Mouse (Mus musculus): ENCODE measurements around the gene Pcgf1. TPM values are rescaled to one million over a fixed set of nuclear protein-coding genes. Genes with fewer than 3 reads are reported as not detected.

Pcgf1 gene
- polyA plus RNA-seq, 1 experiment from 2014 or later: 41.1 TPM

DNA sequence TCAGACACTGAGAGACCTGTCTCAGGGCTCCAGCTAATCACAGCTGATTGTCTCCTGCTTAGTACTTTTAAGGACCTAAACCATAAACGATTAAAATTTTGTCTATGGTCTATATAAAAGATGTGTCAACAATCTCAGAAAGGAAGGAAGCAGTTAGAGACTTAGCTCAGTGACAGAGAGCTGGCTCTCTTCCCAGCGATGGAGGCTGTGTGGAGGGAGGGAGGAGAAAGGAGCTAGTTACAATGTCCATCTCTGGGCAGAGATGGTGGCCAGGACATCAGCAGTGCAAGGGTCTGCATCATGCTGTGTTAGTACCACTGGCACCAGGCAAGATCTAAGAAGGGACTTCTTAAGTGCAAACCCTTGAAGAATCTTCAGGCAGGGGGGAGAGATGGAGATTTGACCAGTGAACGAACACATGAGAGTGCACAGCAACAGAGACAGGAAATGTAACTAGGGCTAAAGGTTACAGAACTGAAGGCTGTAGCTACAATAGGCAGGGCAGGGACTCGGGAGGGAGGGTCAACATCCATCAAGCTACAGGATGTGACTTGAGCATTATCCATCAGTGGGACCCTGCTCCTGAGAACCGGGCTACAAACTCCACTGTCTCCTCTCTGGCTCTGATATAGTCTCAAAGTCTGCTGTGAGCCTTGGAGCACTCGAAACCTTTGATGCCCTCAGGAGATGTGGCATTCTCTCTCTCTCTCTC is 14.9 kb downstream of the Pcgf1 start:
- no peak overlapping the region for H3K27ac ChIP-seq
- H3K9me3 ChIP-seq: 0 out of 2 replicates have a peak, but pooled peaks cover 5% of the 10 kb centered on the region
- DNase-seq (ENCODE audit: low spot score): no peak
- peaks cover 11% of the 10 kb centered on the region for H3K4me1 ChIP-seq (replicated peaks)
- H3K27me3 ChIP-seq (ENCODE audit: insufficient read depth, poor library complexity, severe bottlenecking): peaks cover 57% of the 10 kb centered on the region
- WGBS: 43% methylated on average over 6 of the region's 6 CpGs
- H3K36me3 ChIP-seq: no peaks in the 10 kb centered on the region
- H3K4me3 ChIP-seq: no peak overlapping the region

DNA sequence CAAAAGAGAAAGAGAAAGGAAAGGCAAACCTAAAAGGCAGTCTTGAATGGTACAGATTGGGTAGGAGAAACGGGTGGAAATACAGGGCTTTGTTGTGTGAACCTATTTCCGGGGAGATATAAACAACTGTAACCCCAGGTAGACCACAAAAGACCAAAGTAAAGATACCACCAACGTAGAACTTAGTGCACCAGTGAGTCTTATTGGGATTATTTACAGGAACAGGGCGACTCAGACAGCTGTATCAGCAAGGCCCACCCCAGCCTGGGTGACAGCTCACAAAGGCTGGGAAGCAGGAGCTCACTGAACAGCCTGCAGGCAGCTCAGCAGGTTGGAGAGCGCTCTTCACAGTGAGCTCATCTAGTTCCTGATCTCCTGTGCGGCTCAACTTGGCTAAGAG is 18.3 kb downstream of the Pcgf1 start:
- Histone ChIP-seq H3K4me3 (no peak overlapping the region), H3K36me3 (no peaks in the 10 kb centered on the region), H3K27me3 (ENCODE audit: insufficient read depth, poor library complexity, severe bottlenecking) (peaks cover 35% of the 10 kb centered on the region), H3K4me1 (replicated peaks) (no peaks in the 10 kb centered on the region; the same call in 1 of the 2 replicates), H3K27ac (no peak overlapping the region), H3K9me3 (0 out of 2 replicates have a peak, but pooled peaks cover 5% of the 10 kb centered on the region)
- WGBS: 43% methylated on average over 6 of the region's 6 CpGs
- DNase-seq (ENCODE audit: low spot score): no peak

DNA sequence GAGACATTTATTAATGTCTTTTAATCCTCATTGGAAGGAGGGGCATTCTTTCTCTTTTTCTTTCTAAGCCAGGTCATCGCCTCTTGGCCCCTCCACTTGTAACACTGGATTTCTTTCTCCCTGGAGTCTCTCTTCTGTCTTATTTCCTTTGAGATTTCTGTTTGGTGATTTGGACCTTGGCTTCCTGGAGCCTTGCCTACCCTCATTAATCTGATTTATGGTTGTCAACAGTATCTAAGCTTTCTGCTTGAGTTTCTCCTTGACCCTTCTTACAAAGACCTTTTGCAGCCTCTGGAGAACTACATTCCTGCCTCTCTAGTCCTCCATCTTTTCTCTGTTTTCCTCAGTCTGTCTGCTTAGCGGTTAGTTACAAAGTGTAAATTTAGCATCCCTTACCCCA is 20.7 kb downstream of the Pcgf1 start:
- Histone ChIP-seq H3K4me3 (no peak overlapping the region), H3K27ac (no peak overlapping the region), H3K36me3 (no peaks in the 10 kb centered on the region), H3K4me1 (replicated peaks) (peaks cover 20% of the 10 kb centered on the region), H3K27me3 (ENCODE audit: insufficient read depth, poor library complexity, severe bottlenecking) (peaks cover 33% of the 10 kb centered on the region), H3K9me3 (0 out of 2 replicates have a peak, but pooled peaks cover 5% of the 10 kb centered on the region)
- DNase-seq (ENCODE audit: low spot score): no peak
- 73% methylated on average over 2 of the region's 2 CpGs for WGBS

DNA sequence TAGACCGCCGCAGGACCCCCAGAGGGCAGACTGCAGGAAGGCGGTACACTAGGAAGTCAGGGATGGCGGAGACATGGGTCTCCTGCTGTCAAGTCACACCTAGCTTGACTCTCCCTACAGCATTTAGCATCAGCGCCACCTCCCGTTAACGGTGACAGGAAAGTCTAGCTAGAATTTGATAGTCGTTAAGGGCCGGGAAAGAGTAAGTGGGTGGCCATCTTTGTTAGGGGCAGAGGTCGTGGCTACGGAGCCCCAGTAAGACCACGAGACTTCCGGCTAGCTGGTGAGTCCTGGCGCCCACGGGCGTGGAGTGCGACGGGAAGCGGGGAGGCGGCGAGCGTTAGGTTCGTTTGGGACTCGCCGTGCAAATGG is 23.6 kb downstream of the Pcgf1 start, which contains the start of the genes Ccdc142 and Gm42688:
Gene Ccdc142, plus strand, starts transcription at position 286 of the 372 bp plus-strand sequence.
Gene Gm42688, plus strand, starts transcription at position 302 of the 372 bp plus-strand sequence.
- Histone ChIP-seq H3K9me3 (no peaks in the 10 kb centered on the region), H3K27ac (peak within 1 kb of the TSS; percentile 86), H3K4me1 (replicated peaks) (peaks cover 22% of the 10 kb centered on the region), H3K4me3 (peak within 1 kb of the TSS; percentile 76), H3K27me3 (ENCODE audit: insufficient read depth, poor library complexity, severe bottlenecking) (peaks cover 27% of the 10 kb centered on the region), H3K36me3 (no peaks in the 10 kb centered on the region)
- under 1% methylated on average over 25 of the region's 25 CpGs for WGBS
- DNase-seq (ENCODE audit: low spot score): peak; percentile 84

DNA sequence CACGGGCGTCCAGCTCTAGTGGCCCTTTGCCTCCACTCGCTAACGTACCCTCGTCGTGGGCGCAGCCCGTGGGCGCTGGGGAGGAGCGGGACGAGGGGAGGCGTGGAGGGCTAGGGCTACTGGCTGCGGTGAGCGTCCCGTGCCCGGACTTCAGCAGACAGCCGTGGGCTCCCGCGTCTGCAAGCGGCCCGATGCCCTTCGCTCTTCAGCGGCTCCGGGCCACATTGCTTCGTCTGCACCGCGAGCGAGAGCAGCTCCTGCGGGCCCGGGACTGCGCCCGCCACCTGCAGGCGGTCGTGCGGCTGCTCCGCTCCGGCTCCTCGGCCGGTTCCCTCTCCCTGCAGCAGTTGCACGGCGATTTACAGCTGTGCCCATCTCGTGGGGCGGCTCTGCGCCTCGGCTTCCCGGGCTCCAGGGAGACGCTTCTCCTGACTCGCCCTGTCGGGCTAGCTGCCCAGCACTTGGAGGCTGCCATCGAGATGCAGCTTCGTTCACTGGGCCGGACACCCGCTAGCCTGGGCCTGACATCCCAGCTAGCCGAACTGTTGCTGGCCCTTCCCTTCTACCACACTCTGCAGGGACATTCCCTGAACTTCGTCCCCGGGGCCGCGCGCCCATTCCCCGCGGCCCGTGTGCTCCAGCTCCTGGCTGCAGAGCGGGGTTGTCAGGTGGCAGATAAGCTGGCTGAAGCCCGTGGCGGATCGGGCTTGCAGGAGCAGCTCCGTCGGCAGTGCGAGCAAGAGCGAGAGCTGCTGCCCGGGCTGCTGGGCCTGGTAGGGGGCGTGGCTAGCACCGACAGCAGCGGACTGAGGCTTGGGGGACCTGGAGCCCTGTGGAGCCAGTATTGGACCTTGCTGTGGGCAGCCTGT is 24.3 kb downstream of the Pcgf1 start:
- Histone ChIP-seq H3K27me3 (ENCODE audit: insufficient read depth, poor library complexity, severe bottlenecking) (peaks cover 25% of the 10 kb centered on the region), H3K27ac (peak overlapping the region; percentile 86), H3K9me3 (no peaks in the 10 kb centered on the region), H3K4me1 (replicated peaks) (peaks cover 22% of the 10 kb centered on the region), H3K36me3 (no peaks in the 10 kb centered on the region), H3K4me3 (peak overlapping the region; percentile 76)
- WGBS: under 1% methylated on average over 74 of the region's 74 CpGs
- DNase-seq (ENCODE audit: low spot score): peak; percentile 74

DNA sequence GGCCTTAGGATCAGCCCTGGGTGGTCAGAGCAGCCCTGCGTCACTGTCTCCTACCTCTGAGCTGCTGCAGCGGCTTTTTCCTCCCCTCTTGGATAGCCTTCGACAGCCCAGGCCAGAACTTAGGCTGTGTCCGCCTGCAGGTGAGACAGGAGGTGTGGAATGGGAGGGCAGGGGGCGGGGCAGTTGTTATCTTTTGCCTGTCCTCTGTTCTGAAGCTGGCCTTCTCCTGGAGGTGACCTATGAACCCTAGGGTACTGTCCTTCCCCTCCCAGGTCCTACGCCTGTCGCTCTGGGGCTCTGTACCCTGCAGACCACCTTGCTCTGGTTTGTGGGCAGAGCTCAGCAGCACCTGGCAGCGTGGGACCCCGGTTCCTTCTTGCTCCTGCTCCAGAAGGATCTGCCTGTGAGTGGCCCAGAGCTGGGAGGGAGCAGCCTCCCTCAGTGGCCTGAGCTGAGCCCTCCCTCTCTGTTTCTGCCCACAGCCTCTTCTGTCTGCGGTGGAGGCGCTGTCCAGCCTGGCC is 25.5 kb downstream of the Pcgf1 start:
- Histone ChIP-seq H3K27me3 (ENCODE audit: insufficient read depth, poor library complexity, severe bottlenecking) (peaks cover 25% of the 10 kb centered on the region), H3K4me3 (peak overlapping the region; percentile 76), H3K27ac (no peak overlapping the region; the same call in 1 of the 2 replicates), H3K36me3 (0 out of 2 replicates have a peak, but pooled peaks cover 3% of the 10 kb centered on the region), H3K9me3 (no peaks in the 10 kb centered on the region), H3K4me1 (replicated peaks) (peaks cover 32% of the 10 kb centered on the region)
- WGBS: 41% methylated on average over 11 of the region's 11 CpGs
- DNase-seq (ENCODE audit: low spot score): no peak

DNA sequence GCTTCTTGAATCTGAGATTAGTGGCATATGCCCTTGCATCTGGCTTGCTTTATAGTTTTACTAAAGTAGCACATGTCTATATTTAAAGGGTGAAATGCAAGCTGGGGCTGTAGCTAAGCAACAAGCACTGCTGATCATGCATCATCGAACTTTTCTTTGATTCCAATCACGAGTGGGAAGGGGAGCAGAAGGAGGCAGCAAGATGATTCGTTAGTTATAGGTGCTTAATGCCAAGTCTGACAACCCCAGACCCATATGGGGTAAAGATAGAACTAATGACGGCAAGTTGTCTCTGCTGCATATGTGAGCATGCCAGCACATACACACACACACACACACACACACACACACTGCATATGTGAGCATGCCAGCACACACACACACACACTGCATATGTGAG is 26.5 kb downstream of the Pcgf1 start:
- WGBS: 77% methylated on average over 4 of the region's 4 CpGs
- no peak for DNase-seq (ENCODE audit: low spot score)
- H3K4me3 ChIP-seq: no peak overlapping the region

DNA sequence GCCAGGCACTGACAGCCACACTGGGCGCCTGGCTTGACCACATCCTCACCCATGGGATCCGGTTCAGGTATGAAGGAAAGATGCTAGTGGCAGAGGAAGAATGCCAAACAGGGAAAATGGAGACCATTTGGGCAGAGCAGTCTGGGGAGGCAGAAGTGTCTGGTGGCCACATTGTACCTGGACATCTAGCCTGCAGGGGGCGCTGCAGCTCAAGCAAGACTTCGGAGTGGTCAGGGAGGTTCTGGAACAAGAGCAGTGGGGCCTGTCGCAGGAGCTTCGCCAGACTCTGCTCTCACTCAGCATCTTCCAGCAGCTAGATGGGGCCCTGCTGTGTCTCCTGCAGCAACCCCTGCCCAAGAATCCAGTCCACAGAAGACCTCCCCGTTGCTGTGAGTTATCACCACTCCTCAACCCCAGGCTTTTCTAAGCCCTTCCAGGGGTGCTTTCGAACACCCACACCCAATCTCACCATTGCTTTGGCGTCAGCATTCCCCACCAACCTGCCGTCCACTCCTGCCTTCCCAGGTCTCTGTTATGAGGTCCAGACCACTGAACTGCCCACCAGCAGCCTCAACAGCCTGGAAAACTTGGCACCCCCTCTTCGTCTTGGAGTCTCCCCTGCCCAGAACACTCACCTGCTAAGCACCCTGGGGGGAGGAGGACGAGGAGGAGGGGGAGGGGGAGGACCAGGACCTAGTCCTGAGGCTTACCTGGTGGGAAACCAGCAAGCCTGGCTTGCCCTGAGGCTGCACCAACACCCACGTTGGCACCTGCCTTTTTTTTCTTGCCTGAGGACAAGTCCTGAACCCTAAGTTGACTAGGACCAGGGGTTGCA is 30.1 kb downstream of the Pcgf1 start:
- Histone ChIP-seq H3K4me3 (peak overlapping the region; percentile 80), H3K27me3 (ENCODE audit: insufficient read depth, poor library complexity, severe bottlenecking) (peaks cover 9% of the 10 kb centered on the region), H3K36me3 (peaks cover 14% of the 10 kb centered on the region; the same call in 1 of the 2 replicates), H3K4me1 (replicated peaks) (peaks cover 37% of the 10 kb centered on the region), H3K9me3 (no peaks in the 10 kb centered on the region), H3K27ac (peak overlapping the region; percentile 93)
- WGBS: 31% methylated on average over 13 of the region's 13 CpGs
- peak; percentile 85 for DNase-seq (ENCODE audit: low spot score)

More for the DNA sequence above, 26.5 kb downstream of the Pcgf1 start:
- H3K4me1 ChIP-seq (replicated peaks): peaks cover 38% of the 10 kb centered on the region
- no peaks in the 10 kb centered on the region for H3K9me3 ChIP-seq
- no peak overlapping the region for H3K27ac ChIP-seq
- peaks cover 25% of the 10 kb centered on the region for H3K27me3 ChIP-seq (ENCODE audit: insufficient read depth, poor library complexity, severe bottlenecking)
- 0 out of 2 replicates have a peak, but pooled peaks cover 3% of the 10 kb centered on the region for H3K36me3 ChIP-seq

DNA sequence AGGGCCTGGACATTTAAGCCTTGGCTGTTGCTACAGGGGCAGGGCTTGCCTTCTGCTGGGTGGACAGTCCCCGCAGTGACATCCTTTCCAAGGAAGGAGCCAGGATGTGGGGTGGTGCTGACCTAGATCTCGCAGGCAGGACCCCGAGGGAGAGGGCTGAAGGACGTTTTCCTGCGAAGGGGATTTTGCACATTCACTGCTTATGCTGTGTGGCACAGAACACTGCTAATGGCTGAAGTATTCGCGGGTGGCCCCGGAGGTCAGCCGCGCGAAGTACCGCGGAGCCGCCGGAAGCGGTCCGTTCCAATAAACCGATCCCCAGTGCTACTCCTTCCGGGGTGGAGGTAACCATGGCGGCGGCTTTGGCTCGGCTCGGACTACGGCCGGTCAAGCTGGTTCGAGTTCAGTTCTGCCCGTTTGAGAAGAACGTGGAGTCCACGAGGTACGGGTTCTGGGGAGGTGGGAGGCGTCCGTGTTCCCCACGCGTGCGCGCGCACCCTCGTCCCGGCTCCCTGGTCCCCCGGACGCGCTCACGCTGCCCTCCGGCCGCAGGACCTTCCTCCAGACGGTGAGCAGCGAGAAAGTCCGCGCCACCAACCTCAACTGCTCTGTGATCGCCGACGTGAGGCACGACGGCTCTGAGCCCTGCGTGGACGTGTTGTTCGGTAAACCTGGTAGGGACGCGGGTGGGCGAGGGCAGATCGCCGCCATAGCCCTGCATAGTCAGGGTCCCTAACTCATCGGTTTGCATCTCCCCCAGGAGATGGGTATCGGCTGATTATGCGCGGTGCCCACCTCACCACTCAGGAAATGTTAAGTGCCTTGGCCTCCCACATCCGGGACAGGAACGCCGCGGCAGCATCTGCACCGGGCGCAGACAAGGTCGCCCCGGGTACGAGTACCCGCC is 31.3 kb downstream of the Pcgf1 start, which contains the start of gene Mrpl53:
Gene Mrpl53, plus strand, starts transcription at position 279 of the 907 bp plus-strand sequence.
- Histone ChIP-seq H3K4me3 (peak within 1 kb of the TSS; percentile 80), H3K9me3 (no peaks in the 10 kb centered on the region), H3K4me1 (replicated peaks) (peaks cover 29% of the 10 kb centered on the region), H3K36me3 (peaks cover 14% of the 10 kb centered on the region; the same call in 1 of the 2 replicates), H3K27ac (peak within 1 kb of the TSS; percentile 93), H3K27me3 (ENCODE audit: insufficient read depth, poor library complexity, severe bottlenecking) (no peaks in the 10 kb centered on the region)
- under 1% methylated on average over 76 of the region's 76 CpGs for WGBS
- DNase-seq (ENCODE audit: low spot score): peak; percentile 84

DNA sequence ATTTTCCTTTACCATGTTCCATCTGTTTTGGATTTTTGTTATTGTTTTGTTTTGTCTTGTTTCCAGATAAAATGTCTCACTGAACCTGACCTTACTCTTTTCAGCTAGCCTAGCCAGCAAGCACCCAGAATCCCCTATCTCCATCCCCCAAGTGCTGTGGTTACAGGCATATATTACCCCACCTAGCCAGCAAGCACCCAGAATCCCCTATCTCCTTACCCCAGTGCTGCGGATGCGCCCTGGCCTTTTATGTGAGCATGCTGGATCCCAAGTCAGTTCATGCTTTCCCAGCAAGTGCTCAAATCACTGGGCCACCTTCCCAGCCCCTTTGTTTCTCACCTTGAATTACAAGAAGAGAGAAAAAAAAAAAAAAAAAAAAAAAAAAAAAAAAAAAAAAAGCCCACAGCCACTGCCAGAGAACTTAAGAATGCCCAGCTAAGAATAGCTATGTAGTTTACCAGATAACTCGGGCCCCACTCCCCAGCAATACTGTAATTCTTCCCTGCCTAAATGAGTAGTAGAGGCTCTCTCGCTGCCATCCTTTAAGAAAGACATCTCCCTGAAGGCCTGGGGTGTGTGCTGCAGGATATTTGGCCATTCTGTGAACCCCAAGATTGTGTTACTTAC is 34.0 kb downstream of the Pcgf1 start:
- Histone ChIP-seq H3K4me3 (no peak overlapping the region), H3K27ac (no peak overlapping the region), H3K9me3 (no peaks in the 10 kb centered on the region), H3K27me3 (ENCODE audit: insufficient read depth, poor library complexity, severe bottlenecking) (no peaks in the 10 kb centered on the region), H3K36me3 (peaks cover 16% of the 10 kb centered on the region), H3K4me1 (replicated peaks) (peaks cover 51% of the 10 kb centered on the region)
- WGBS: 91% methylated on average over 4 of the region's 4 CpGs
- DNase-seq (ENCODE audit: low spot score): no peak
